Mouse (Mus musculus) yolk sac, embryonic 10.5 days (tissue): ENCODE results near the gene Wnt5b.

Experiments
- DNase-seq: peaks from one replicate; pipeline ENCODE4 v3.0.0-alpha.2; 2017; ENCODE audit warnings: low spot score

The Wnt5b gene

DNA sequence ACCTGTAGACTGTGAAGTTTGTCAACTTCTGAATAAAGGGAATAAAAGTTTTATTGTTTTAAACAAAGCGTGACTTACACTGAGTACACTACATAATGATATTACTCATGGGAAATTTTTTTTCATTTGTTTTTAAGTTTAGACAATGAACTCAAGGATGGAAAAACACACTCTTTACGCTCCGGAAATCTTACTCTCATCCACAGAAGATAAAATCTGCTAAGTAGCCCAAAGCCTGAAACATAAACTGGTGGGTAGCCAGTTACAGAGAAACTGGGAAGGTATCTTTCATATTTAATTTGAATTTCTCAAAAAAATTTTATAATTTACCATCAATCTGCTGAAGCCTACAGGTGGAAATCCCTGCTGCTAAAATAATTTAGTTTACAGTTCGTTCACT, 157.7 kb downstream of the Wnt5b start:
- DNase-seq, result no peak

DNA sequence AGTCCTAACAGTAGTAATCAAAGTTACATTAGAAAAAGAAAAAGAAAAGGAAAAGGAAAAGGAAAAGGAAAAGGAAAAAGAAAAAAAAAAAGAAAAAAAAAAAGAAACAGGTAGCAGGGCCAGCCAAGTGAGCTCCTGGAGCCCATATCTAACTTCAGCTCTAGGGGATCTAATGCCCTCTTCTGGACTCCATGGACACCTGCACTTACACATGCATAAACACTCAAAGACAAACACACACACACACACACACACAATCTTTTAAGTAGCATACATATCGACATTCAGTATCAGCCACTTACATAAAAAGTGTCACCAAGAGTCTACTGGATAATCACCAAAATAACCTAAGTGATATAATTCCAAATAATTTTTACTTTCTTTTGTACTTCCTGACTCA, 158.5 kb downstream of the Wnt5b start:
- no peak for DNase-seq
